Mouse (Mus musculus) liver, postnatal 0 days (tissue): ENCODE data around the gene Noa1. TPM values are rescaled to one million over a fixed set of nuclear protein-coding genes. Genes with fewer than 3 reads are reported as not detected.

Experiments
- ATAC-seq: fragments of 200-750 bp; cut with Nextera tagmentation; 2 replicates; pipeline ENCODE4 v1.8.0; 2017; ENCODE audit warnings: mild to moderate bottlenecking, moderate library complexity
- DNase-seq: peaks from one replicate; pipeline ENCODE4 v3.0.0-alpha.2; 2016
- H3K27ac ChIP-seq: fragments of 300-500 bp; sonication (generic); 2 replicates; pipeline ENCODE4 v1.5.1; 2014; ENCODE audit warnings: antibody characterized with exemption, moderate library complexity, mild to moderate bottlenecking, low read depth
- H3K27me3 ChIP-seq: fragments of 300-500 bp; sonication (generic); 2 replicates; pipeline ENCODE4 v1.6.1; 2014; ENCODE audit warnings: low read length, control low read depth, mixed read lengths; ENCODE audit not compliant: insufficient read depth
- H3K36me3 ChIP-seq: fragments of 300-500 bp; sonication (generic); replicated peaks from 2 replicates; pipeline ENCODE4 v1.6.1; 2014; ENCODE audit warnings: mild to moderate bottlenecking, control low read depth, low read length, moderate library complexity, mixed read lengths; ENCODE audit not compliant: insufficient read depth
- H3K4me1 ChIP-seq: fragments of 300-500 bp; sonication (generic); 2 replicates; pipeline ENCODE4 v1.6.1; 2014; ENCODE audit warnings: antibody characterized with exemption, mild to moderate bottlenecking, control low read depth; ENCODE audit not compliant: insufficient read depth
- H3K4me2 ChIP-seq: fragments of 300-500 bp; sonication (generic); 2 replicates; pipeline ENCODE4 v1.6.1; 2014; ENCODE audit warnings: low read depth, mild to moderate bottlenecking, low read length, moderate library complexity, mixed read lengths
- H3K4me3 ChIP-seq: fragments of 300-500 bp; sonication (generic); 2 replicates; pipeline ENCODE4 v1.5.1; 2014; ENCODE audit warnings: low read depth, low read length
- H3K9ac ChIP-seq: fragments of 300-500 bp; sonication (generic); replicated peaks from 2 replicates; pipeline ENCODE4 v1.6.1; 2014; ENCODE audit warnings: mild to moderate bottlenecking, moderate library complexity
- H3K9me3 ChIP-seq: fragments of 300-500 bp; sonication (generic); 2 replicates; pipeline ENCODE4 v1.6.1; 2016; ENCODE audit warnings: mild to moderate bottlenecking, control low read depth, low read length, mixed read lengths
- CTCF ChIP-seq: sonication (generic); IDR thresholded peaks from 2 replicates; pipeline ENCODE4 v1.5.1; 2016; ENCODE audit warnings: antibody characterized with exemption, low read depth
- EP300 ChIP-seq: IDR thresholded peaks from 2 replicates; pipeline ENCODE4 v1.6.1; 2016; ENCODE audit warnings: antibody characterized with exemption, low read depth, mild to moderate bottlenecking
- WGBS: fragments of 180-500 bp; shearing (Covaris S2); extraction: QIAGEN DNeasy Blood & Tissue Kit; methylation state at CpG from one replicate; pipeline ENCODE4 v1.1.7; 2014; ENCODE audit not compliant: insufficient replicate concordance; 5-methylcytosine and 5-hydroxymethylcytosine counted together
- polyA plus RNA-seq: library from polyadenylated mRNA; unstranded; fragments of >200 nt; fragmentation: Nextera tagmentation; extraction: Ambion mirVana; gene quantifications from 2 replicates; pipeline ENCODE4 v1.2.1, GENCODE M21; 2015

Gene Noa1
- polyA plus RNA-seq, 1 experiment from 2014 or later = 10.5 TPM

- Histone ChIP-seq H3K4me2 (no peak overlapping the region), H3K27me3 (no peaks in the 10 kb centered on the region), H3K4me1 (0 out of 2 replicates have a peak, but pooled peaks cover 4% of the 10 kb centered on the region), H3K4me3 (no peak overlapping the region), H3K9me3 (no peaks in the 10 kb centered on the region), H3K9ac (no peak overlapping the region), H3K36me3 (peaks cover 19% of the 10 kb centered on the region), H3K27ac (peak overlapping the region; percentile 49; the same call in 1 of the 2 replicates)
- peak; percentile 46 for ATAC-seq
- DNase-seq = no peak
- WGBS = 59% methylated on average over 7 of the region's 7 CpGs
- TF ChIP-seq CTCF = no peak
- TF ChIP-seq EP300 = no peak
Observed at GRCm38 (mm10) chr5:77292803-77293522, 16.9 kb downstream of the Noa1 start.

- H3K4me2 ChIP-seq = no peak overlapping the region
- no peaks in the 10 kb centered on the region for H3K27me3 ChIP-seq
- H3K4me3 ChIP-seq = no peak overlapping the region
- 0 out of 2 replicates have a peak, but pooled peaks cover 4% of the 10 kb centered on the region for H3K4me1 ChIP-seq
- 78% methylated on average over 2 of the region's 2 CpGs for WGBS
- no peak for DNase-seq
- peaks cover 16% of the 10 kb centered on the region for H3K36me3 ChIP-seq
- ATAC-seq = no peak
- TF ChIP-seq EP300 (no peak), CTCF (peak; percentile 29; the same call in 1 of the 2 replicates)
- no peaks in the 10 kb centered on the region for H3K9me3 ChIP-seq
- H3K9ac ChIP-seq = no peak overlapping the region
- H3K27ac ChIP-seq = no peak overlapping the region
Observed at GRCm38 (mm10) chr5:77290606-77291005, 19.3 kb downstream of the Noa1 start.

- no peak overlapping the region for H3K9ac ChIP-seq
- peak; percentile 25; the same call in 1 of the 2 replicates for ATAC-seq
- H3K36me3 ChIP-seq = peaks cover 17% of the 10 kb centered on the region
- no peak for DNase-seq
- no peak overlapping the region for H3K4me3 ChIP-seq
- no peaks in the 10 kb centered on the region for H3K9me3 ChIP-seq
- TF ChIP-seq CTCF = no peak
- no peak for TF ChIP-seq EP300
- no peaks in the 10 kb centered on the region for H3K27me3 ChIP-seq
- 0 out of 2 replicates have a peak, but pooled peaks cover 4% of the 10 kb centered on the region for H3K4me1 ChIP-seq
- H3K4me2 ChIP-seq = no peak overlapping the region
- 70% methylated on average over 8 of the region's 8 CpGs for WGBS
- H3K27ac ChIP-seq = no peak overlapping the region
Observed at GRCm38 (mm10) chr5:77289686-77290085, 20.2 kb downstream of the Noa1 start.

GRCm38 (mm10) chr5:77287901-77288300 lies 22.0 kb downstream of the Noa1 start:
- ATAC-seq (no peak), DNase-seq (no peak)
- H3K4me3 ChIP-seq = no peak overlapping the region
- no peak overlapping the region for H3K9ac ChIP-seq
- TF ChIP-seq CTCF (no peak), EP300 (no peak)
- H3K36me3 ChIP-seq = peaks cover 19% of the 10 kb centered on the region
- no peaks in the 10 kb centered on the region for H3K4me1 ChIP-seq
- no peak overlapping the region for H3K4me2 ChIP-seq
- WGBS = 74% methylated on average over 6 of the region's 6 CpGs
- H3K9me3 ChIP-seq = no peaks in the 10 kb centered on the region
- no peak overlapping the region for H3K27ac ChIP-seq
- no peaks in the 10 kb centered on the region for H3K27me3 ChIP-seq

GRCm38 (mm10) chr5:77286904-77287303 lies 23.0 kb downstream of the Noa1 start:
- DNase-seq (no peak), ATAC-seq (no peak)
- Histone ChIP-seq H3K36me3 (peaks cover 25% of the 10 kb centered on the region), H3K4me2 (no peak overlapping the region), H3K9me3 (no peaks in the 10 kb centered on the region), H3K4me3 (no peak overlapping the region), H3K27me3 (no peaks in the 10 kb centered on the region), H3K27ac (no peak overlapping the region), H3K9ac (no peak overlapping the region), H3K4me1 (no peaks in the 10 kb centered on the region)
- no peak for TF ChIP-seq CTCF
- TF ChIP-seq EP300 = no peak
- 77% methylated on average over 5 of the region's 5 CpGs for WGBS

GRCm38 (mm10) chr5:77285685-77286084 lies 24.2 kb downstream of the Noa1 start:
- Histone ChIP-seq H3K4me2 (no peak overlapping the region), H3K4me3 (no peak overlapping the region), H3K4me1 (no peaks in the 10 kb centered on the region), H3K36me3 (peaks cover 37% of the 10 kb centered on the region), H3K27me3 (no peaks in the 10 kb centered on the region), H3K9ac (no peak overlapping the region), H3K27ac (no peak overlapping the region), H3K9me3 (no peaks in the 10 kb centered on the region)
- 81% methylated on average over 7 of the region's 7 CpGs for WGBS
- TF ChIP-seq CTCF (no peak), EP300 (no peak)
- DNase-seq (no peak), ATAC-seq (no peak)
